Mouse (Mus musculus) thymus, postnatal 10 days (tissue): Measurements from ENCODE around the gene Gpr45.

ENCODE experiments used
- DNase-seq, 2 experiments: peaks; one replicate each; pipeline ENCODE4 v3.0.0; 2021; ENCODE audit warnings: low spot score in 2 of 2

Gpr45 gene

GRCm38 (mm10) chr1:43046990-43047389, 94.3 kb downstream of the Gpr45 start:
- DNase-seq = no peak

DNA sequence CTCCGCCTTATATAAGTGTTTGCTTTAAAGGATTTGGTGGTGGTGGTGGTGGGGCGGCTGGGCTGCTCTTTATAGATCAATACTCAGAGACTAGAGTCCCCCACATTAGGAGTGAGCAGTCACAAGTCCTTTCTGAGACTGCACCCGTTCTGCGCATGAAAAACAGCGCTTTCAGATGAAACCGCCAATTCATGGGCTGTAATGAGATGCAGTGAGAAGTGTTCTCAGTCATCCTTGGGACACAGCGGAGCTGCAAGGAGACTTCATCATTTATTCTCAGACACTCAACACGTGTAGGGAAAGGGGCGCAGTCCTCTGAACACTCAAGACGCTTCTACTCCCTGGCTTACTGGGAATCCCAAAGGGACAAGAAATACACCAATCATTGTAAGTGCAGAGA, 95.1 kb downstream of the Gpr45 start:
- DNase-seq = no peak

DNA sequence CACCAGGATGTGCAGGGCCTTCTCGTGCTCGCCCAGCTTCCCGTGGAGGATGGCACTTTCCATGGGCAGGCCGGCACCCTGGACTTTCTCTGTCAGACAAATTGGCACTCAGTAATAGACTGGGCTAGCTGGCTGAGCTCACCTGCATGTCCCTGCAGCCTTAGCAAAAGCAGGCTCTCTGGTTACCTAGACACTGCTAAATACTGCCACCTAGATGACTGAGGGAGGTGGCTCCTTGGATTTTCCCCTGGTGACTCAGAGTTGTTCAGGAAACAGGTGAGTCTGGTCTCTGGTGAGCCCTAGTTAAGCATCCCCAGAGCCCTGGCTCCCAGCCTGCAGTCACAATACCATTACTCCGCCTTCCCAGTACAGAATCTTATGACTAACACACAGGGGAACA, 99.2 kb downstream of the Gpr45 start:
- no peak for DNase-seq

DNA sequence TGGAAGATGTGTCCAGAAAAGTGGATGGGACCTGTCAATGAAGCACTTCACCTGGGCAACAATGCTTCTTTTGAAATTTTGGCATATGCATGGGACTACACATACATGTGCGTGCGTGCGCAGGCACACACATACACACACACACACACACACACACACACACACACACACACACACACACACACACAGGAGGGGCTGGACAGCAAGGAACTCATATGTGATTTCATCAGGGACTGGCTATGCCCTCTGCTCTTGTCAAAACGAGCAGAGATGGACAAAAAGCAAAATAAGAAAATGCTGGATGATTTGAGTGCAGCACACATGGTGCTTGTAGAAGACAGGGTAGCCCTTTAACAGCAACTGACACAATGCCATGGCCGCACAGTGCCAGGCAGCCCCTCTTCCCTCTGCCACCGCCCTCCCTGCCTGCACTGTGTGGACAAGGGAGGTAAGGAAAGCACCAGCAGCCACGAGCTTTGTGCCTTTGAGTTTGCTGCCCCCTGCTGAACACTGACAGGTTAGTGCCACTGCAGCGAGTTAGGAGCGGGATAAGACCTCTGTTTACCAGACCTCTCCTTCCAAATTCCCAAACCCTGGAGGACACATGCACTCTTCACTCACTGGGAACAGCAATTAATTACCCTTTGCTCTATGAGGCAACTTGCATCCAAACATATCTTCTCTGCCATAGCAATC, 113.1 kb downstream of the Gpr45 start:
- DNase-seq = peak; percentile 7 to 47

GRCm38 (mm10) chr1:43066573-43066972, 113.9 kb downstream of the Gpr45 start:
- DNase-seq = no peak

DNA sequence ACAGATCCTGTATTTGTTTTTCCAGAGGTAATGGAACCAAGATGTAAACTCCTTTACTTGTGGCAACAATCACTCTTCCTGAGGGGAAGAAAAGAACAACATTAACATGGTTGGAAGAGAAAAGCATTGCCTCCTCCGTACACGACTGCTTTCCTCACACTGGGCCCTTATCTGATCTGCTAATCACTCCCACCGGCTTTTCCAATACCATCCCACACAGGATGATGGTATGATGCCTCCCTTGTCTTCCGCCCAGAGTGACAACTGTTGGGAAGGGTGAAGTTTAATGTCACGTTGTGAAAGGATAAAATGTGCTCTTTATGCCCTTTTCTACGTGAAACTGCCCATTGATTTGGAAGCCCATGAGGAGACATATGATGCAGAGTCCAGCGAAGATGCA, 114.9 kb downstream of the Gpr45 start:
- DNase-seq = no peak

DNA sequence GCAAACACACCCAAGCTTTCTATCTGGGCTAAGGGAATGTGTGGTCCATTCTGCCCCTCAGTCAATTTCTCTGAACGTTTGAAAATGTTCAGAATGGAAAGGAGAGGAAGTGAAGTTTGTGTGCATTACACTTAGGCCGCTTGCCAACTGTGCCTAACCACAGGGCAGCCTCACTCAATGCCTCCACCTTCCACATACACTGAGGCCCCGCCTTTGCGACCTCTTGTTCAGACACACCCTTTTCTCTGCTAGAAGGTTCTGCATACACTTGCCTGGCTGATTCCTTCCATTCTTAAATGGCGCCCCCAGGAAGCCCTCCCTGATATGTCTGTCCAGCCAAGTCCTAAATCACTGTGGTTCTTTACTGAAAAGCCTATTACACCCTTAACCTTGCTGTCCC, 118.1 kb downstream of the Gpr45 start:
- no peak for DNase-seq

DNA sequence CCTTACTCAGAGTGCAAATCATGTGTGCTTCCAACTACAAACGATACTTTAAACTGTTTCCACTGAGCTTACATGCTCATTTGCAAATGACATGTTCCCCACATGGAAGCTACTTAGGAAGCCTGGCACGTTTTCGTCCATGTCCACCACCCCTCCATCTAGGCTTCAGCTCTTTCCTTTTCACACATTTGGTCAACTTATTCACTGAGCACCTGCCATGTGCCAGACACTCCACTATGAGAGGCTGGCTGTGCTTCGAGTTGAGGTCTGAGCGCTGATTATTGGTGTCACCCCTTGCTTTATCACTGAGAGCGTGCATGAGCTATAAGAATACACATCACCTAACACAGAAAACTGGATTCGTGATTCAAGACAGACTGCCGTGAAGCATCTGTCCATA, 119.4 kb downstream of the Gpr45 start:
- DNase-seq = no peak

GRCm38 (mm10) chr1:43072561-43072960, 119.9 kb downstream of the Gpr45 start:
- DNase-seq = no peak

GRCm38 (mm10) chr1:43074791-43075190, 122.1 kb downstream of the Gpr45 start:
- DNase-seq = no peak

- DNase-seq = no peak
Measured at GRCm38 (mm10) chr1:43078124-43078523, 125.5 kb downstream of the Gpr45 start.

GRCm38 (mm10) chr1:43082946-43083345, 130.3 kb downstream of the Gpr45 start:
- no peak for DNase-seq
